Mouse (Mus musculus) liver, embryonic 14.5 days (tissue): ENCODE measurements around the gene Smchd1.

Experiments used
- CTCF ChIP-seq: IDR thresholded peaks from 2 replicates; pipeline ENCODE4 v1.5.1; 2016; ENCODE audit warnings: antibody characterized with exemption, low read depth, control low read depth
- EP300 ChIP-seq: IDR thresholded peaks from 2 replicates; pipeline ENCODE4 v1.6.1; 2016; ENCODE audit warnings: antibody characterized with exemption, low read depth

GRCm38 (mm10) chr17:71471261-71471660 is 3.9 kb downstream of the Smchd1 start:
- TF ChIP-seq CTCF (no peak), EP300 (no peak)
